Mouse (Mus musculus): ENCODE data around the gene Spata18. TPM values are rescaled to one million over a fixed set of nuclear protein-coding genes. Genes with fewer than 3 reads are reported as not detected.

Gene Spata18
- 1 to 10 TPM in 3 of 4 experiments, under 1 TPM in 1; 0.55 to 1.3 (median 1.1) TPM for total RNA-seq (2022)

DNA sequence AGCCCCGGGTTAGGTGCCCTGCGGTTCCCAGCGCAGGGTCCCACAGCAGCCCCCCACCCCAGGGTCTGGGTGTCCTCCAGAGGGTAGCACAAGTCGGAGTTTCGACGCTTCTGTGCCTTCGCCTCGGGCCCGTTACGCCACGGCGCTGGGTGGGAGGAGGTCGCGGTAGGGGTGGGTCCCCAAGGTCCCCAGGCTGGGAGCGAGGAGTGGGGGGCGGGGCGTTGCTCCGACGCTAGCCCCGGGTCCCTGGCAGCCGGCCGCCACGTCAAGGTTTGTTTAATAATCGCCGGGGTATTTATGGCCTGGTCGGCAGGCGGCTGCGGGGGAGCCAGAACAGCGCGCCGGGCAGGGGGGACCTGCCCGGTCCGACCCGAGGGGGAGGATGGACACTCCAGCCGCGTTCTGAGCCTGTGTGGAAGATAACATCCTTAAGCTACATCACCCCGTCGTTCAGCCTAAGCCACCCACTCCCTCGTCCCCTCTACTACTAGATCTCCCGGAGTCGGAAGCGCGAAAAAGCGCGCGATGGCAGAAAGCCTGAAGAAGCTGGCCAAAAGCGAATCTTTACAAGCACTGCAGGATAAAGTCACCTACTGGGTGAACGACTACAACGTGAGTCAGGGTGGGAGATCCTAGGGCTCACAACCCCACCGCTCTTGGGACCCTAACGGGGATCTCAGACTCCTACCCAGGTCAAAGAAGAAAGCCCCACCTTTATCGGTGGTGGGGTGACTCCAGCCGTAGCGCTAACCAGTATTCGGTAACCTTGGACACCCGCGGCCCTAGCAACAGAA, at the start of gene Spata18:
Gene Spata18 (plus strand): TSS at position 319 of the 794 bp plus-strand sequence.
- DNase-seq (ENCODE audit: low spot score in 2 of 2): no peak

DNA sequence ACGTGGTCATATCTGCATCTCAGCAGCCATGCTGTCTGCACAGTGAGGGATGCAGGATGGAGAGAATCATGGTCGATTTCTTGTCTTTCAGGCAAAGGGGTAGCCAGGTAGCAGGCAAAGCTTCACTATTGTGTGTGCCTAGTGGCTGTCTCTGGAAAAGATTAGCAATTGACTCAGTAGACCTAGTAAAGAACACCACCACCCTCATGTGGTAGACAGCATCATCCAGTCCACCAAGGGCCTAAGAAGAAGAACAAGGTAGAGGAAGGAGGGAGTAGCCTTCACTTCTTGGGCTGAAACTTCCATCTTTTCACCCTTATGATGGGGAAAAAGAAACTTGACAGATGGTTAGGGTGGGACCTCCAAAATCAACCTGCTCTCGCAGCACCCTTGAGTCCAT, 48.3 kb upstream of the Spata18 start:
- no peak for DNase-seq (ENCODE audit: low spot score in 2 of 2)

DNA sequence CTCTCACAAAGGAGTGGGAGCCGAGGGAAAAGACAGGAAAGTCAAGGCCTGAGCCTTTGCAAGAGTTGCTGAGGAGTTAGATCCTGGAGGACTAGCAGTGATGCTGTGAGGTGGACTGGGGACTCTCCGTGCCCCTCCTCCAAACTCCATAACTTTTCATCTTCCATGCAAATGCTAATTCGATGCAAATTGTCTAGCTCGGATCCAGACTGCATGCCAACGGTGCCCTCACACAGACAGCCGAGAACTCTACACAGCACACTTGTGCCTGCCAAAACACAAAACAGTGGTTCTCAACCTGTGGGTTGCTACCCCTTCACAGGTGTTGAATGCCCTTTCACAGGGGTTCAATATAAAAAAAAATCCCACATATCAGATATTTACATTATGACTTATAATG, 46.6 kb upstream of the Spata18 start:
- no peak for DNase-seq (ENCODE audit: low spot score in 2 of 2)

DNA sequence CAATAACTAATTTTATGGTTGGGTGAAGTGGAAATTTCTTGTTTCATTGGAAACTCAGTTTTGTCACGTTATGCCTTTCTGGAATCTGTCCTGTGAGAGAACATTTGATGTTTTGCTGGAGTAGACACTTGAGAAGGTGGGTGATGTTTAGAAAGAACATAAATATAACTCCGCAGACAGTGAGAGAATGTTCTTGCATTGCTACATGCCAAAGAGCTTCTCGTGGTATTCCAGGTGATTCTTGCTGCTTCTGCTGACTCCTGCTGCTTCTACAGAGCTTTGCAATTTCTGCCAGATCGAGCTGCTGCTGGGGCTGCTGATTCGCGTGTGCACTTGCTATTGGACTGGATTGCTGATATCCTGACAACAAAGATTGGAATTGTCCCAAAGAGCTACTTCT, 46.2 kb upstream of the Spata18 start:
- no peak for DNase-seq (ENCODE audit: low spot score in 2 of 2)

DNA sequence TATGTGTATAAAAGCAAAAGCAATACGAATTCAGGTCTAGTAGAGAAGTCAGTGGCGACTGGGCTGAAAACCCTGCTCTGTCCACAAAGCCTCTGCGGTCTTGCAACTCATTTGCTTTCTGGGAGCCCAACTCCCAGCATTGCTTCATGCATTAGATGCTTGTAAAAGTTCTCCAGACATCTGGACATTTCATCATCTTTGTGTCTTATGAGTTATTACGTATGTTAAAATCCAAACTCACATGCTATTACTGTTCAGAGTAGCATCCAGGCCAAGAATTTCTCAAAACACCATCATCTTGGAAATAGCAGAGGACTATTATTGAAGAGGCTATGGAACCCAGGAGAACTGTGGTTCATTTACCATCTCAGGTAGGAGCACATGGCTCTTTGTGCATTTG, 40.1 kb upstream of the Spata18 start:
- no peak for DNase-seq (ENCODE audit: low spot score in 2 of 2)

DNA sequence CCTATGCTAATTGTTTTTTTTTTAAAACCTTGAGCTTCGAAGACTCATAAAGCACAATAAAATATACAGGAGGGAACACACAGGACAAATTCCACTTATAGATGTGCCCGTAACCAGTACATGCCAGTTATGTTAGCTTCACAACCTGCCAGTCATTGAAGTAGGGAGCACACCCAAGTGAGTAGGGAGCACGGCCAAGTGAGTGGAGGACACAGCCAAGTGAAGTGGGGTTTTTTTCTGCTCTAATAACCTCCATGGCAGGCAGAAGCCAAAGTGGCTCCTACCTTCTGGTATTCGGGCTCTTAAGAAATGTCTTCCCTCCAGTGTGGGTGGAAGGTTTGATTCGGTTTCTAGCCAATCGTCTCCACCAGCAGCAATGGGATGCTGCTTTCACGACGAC, 37.9 kb upstream of the Spata18 start:
- DNase-seq (ENCODE audit: low spot score in 2 of 2): no peak

DNA sequence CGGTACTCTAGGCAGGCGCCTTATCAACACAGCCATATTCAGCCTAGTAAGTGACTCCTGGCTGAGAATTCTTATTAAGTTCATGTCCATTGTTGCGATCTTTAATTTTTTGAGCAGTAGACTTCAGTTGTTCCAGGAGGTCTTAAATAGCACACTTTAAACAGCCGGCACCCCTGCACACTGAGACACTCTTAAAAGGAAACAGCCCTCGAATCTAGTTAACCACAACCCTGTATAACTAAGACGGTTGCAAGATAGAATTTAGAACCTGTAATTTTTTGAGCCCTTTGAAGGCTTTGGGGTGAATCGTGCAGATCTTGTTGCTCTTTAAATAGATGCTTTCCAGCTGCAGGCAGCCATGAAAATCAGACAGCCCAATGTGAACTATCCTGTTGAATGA, 36.0 kb upstream of the Spata18 start:
- DNase-seq (ENCODE audit: low spot score in 2 of 2): no peak

DNA sequence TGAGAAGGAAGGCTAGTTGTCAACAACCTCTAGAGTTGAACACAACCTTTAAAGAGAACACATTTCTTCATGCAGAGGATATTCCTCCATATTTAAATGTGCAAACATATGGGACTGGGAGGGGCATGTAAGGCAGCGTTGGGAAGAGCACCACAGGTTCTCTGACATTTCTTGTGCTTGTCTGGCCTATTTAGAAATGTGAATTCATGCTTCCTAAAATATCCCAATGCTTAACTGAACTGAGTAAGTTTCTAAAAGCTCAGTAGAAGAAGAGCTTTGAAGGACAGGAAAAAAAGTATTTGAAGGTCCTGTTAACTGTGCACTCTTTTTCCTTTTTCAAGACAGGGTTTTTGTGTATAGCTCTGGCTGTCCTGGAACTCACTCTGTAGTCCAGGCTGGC, 32.2 kb upstream of the Spata18 start:
- DNase-seq (ENCODE audit: low spot score in 2 of 2): no peak

DNA sequence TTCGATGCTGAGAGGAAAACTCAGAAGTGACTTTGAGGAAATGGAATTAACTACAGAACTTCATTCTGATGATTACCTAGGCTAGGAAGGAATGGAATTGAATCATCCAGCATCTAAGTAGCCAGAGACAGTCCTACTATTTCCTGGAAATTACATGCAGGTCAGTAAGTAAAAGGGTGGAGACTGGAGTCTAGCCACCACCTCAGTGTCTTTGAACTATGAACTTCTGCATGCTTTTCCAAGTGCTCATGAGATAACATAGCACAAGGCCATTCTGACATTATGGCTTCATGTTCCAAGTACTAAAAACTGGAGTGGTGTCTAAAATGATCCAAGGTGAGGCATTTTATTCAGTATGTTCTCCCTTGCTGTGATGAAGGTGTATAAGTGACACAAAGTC, 25.7 kb upstream of the Spata18 start:
- DNase-seq (ENCODE audit: low spot score in 2 of 2): no peak

DNA sequence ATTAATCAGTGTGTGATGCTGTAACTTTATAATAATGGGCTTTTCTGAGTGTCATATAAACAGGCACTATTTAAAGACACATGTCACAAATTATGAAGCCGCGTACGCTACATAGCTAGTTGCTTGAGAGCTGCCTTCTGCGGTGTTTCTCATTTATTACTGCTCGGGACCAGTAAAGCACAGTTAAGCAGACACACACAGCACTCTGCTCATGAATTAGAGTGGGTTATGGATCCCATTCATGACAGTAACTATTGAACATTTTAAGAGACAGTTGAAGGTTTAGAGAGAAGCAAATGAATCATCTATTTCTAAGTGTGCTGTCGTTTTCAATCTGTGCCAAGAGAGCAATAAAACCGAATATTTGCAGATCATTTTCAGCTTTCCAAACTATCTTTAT, 24.3 kb upstream of the Spata18 start:
- no peak for DNase-seq (ENCODE audit: low spot score in 2 of 2)

DNA sequence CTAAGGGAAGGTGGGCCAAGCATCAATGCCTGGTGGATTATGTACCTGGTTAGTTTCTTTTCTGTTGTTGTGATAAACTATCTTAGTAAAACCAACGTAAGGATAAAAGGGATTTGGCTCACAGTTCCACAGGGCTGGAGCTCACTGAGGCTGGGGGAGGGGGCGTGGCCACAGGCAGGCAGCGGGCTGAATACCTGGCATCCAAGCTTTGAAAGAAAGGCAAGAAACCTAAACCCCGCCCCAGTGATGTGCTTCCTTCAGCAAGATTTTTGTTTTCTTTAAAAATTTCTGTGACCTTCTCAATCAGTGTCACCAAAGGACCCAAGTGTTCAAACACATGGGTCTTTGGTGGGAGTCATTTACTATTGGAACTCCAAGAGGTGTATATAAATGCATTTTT, 23.6 kb upstream of the Spata18 start:
- no peak for DNase-seq (ENCODE audit: low spot score in 2 of 2)

DNA sequence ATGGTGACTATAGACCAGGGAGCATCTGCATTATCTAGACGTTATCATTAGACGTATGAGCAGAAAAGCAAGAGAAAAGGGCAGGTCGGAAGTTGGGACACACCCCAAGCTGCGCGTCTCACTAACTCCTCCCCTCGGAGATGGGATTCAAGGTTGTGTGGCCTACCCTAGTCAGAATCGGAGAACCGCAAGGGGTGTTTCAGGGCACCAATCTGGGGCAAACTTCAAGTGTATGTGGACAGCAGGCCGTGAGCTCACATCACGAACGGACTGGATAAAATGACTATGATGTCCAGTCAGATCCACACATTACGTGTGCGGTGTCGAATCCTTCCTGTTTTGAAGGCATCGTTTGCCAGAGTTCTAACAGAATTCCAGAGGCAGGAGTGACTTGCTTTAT, 23.2 kb upstream of the Spata18 start:
- no peak for DNase-seq (ENCODE audit: low spot score in 2 of 2)

DNA sequence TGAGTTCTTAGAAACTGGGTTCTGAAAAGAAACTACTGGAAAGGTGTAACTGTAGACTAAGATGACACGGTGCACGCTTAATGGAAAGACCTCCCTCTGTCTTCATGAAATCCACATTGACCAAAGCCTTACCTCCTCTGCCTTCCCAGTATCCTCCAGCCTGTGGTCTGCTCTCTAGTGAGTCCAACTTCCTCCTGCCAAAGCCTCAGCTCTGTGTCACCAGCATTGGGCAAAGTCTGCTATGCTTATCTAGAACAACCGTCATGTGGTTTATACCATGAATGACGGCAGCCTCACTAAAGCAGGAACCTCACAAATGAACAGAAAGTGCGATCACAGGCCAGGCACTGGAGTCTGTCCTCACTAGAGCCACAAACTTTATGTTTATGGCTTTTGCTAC, 21.0 kb upstream of the Spata18 start:
- no peak for DNase-seq (ENCODE audit: low spot score in 2 of 2)

DNA sequence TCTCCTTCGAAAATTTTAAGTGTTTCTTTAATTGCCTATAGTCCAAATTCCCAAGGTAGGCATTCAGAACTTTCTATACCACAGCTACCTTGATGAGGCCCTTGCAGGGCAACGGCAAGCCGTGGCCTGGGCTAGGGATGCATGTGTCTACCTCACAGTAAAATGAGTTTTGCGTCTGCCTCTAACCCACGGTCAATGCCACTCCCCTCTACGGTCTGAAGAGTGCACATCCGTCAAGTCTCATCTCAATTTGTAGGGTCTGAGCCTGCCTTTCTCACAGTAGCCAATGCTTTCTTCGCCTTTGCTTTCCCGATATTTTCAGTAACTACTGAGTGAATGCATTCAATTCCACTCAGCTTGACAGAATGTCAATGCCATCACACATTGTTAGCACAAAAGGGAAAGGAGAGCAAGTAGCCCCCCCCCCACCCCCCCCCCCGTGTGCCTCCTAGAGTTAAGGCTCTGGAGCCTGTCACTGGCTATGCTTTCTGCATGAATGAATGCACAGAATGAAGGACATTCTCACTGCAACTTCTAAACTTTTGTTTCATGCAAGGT, 20.1 kb upstream of the Spata18 start:
- DNase-seq (ENCODE audit: low spot score in 2 of 2): no peak

DNA sequence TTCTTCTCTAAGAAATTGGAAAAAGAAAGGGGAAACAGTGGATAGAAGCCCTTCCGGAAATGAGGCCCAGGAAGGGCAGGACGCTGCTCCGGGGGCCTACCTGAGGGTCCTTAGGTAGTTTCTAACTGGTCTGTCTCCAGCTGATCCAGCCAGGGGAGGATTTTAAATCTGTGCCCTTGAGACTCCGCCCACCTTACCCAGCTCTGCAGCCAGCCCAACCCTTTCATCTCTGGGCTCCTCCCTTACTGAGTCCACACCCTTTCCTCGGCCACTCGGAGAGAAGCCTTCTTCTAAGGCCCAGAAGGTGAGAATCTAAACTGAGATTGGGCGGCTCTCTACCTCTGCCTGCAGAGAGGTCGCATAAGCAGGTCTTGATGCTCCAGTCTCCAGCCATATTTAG, 18.9 kb upstream of the Spata18 start, which contains the start of gene Lrrc66:
Gene Lrrc66 (minus strand): TSS at position 236 of the 400 bp plus-strand sequence.
- no peak for DNase-seq (ENCODE audit: low spot score in 2 of 2)

DNA sequence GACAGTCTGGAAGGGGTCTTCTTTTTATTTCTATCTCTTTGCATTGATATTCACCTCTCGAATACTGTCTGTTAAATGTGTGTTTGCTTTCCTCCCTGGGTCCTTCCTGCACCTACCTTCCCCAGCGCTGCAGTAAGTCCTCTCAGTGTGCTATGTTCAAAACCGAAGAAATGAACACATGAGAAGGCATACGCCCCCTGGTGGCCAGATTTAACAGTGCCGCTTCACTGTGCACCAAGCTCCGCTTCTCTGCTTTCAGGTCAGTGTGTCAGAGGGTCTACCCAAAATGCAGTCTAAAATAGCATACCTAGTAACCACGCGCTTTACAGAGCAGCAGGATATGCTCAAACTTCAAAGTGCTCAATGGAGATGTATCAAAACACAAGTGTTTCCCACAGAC, 18.0 kb upstream of the Spata18 start:
- DNase-seq (ENCODE audit: low spot score in 2 of 2): peak; percentile 51 to 82

DNA sequence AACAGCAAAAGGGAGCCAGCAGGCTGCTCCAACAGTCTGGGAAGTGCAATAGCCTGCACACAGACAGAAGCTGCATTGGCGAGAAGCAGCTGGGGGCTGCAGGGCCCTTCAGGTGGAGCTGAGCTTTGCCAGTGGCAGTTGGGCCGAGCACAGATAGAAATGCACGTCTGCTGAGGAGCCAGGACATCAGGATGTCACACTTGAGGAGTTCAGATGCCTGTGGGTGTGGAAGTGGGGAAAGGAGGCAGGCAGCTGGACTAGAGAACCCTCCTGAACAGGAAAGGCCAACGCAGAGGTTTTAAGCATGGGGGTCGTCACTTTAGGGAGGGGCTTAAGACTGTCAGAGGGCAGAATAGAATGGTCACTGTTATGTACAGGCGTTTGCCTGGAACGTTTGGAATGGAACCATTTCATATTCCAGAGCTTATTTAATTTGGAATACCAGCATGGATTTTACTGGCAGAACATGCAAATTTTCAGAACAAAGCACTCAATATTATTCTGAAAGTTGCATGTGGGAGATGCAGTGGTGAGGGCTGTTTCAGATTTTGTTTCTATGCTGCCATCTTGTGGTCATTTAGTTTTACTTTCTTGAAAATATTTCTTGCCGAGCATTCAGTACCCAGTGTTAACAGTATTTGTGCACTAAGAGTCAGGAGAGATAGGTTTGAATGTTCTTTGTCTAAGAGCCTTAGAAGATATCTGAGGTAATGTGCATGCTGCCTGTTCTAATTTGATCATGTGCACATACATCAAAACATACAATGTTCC, 13.7 kb upstream of the Spata18 start:
- no peak for DNase-seq (ENCODE audit: low spot score in 2 of 2)

DNA sequence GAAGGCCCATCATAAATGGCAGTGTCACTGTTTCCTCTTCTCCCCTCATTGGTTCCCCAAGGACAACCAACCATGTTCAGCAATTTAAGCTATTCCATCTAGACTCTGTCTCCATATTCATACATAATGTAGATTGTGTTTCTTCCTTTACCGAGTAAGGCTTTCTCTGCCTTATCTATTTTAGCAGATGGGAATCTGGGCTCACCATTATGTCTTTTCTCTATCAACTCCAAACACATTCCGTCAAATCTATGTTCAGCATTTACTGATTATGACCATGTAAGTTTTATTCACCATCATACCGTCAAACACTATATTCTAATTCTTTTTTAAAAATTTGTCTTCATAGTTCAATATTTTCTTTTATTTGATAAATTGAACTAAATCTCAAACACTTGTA, 10.1 kb upstream of the Spata18 start:
- no peak for DNase-seq (ENCODE audit: low spot score in 2 of 2)

DNA sequence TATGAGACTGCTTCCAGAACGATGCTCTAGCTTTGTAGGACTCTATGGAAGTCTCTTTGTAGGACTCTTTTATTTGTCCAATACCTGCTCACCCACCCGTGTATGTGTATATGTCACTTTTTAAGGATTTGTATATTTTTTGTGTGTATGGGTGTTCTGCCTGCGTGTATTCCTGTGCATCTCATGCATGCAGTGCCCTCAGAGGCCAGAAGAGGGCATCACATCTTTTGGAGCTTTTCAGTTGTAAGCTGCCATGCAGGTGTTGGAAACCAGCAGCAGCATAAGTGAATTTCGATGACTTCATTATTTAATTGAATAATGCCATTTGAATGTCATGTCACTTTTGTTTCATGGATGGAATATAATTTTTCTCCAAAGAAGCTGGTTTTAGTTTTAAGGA, 9.1 kb upstream of the Spata18 start:
- DNase-seq (ENCODE audit: low spot score in 2 of 2): no peak

DNA sequence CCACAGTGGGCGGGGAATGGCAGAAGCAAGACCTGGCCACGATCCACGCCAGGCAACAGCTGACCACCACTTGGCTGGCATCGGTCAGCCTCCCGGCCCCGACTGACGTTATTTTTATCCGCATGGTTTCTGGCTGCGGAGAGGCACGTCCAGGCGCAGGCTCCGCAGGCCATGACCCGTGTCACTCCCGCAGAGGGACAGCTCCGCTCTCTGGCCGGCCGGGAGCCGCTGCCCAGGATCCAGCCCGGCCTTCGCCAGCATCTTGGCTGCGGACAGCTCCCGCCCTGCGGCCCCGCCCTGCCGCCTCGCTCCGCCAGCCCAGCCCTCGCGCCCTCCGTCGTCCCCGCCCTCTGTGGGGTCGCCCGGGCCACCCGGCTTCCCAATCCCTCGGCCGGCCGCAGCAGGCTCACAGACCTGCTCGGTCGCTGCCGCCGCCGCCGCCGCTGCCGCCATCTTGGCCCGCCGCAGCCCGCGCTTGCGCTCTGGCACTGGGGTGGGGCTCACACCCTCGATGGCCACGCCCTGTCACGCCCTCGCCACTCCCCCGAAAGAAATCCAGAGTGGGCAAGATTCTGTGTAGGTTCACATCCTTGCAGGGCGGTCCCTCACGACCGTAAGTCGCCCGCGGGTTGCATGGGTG, 3.8 kb upstream of the Spata18 start, which contains the start of gene Sgcb:
Gene Sgcb (minus strand): TSS at position 530 of the 640 bp plus-strand sequence.
- peak; percentile 78 to 81 for DNase-seq (ENCODE audit: low spot score in 2 of 2)

DNA sequence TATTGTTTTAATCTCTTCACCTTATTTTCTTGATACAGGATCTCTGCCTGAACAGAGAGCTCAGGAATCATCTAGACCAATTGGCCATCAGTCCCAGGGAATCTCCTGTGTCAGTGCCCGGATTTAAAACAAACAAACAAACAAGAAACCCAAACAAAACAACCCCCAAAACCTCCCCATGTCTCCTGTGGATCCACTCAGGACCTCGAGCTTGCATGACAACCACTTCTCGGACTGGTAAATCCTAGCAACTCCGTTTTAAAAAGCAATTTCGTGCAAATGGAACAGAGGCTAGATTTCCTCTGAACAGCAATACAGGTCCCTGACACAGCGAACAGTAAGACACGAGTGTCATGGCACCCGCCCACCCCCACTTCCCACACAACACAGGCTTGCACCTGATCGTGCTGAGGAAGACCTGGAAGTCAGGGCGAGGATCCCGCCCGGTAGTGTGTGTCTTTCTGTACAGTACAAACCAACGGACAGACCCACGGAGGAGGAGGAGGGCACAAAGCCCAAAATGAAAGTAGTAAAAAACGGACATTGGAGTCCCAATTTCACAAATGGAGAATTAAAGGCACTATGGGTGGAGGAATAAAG, 714 bp upstream of the Spata18 start:
- no peak for DNase-seq (ENCODE audit: low spot score in 2 of 2)

DNA sequence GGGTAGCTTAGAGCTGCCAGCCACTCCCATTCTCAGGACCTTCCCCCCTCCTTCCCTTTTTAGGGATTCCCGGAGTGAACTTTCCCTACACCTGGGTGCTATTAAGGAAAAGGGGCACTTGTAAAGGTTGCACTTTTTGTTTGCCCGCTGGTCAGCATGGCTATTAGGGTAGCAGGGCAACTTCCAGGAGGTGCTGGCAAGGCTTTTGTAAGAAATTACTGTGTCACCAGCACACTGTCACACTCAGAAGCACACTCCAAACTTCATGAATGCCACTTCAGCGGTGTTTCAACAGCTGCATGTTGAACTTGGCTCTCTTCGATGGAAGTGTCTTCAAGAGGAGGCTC, 649 bp downstream of the Spata18 start:
- no peak for DNase-seq (ENCODE audit: low spot score in 2 of 2)

Measured in layer of hippocampus, adult 8-10 months (tissue).